In genomic region chr13:24521446-24522342, GRCm38 (mm10) we compare ENCODE assay signal across 9 mouse cellular contexts.
DNase-seq lines count a peak whose midpoint lies in the region; ATAC-seq lines count a peak whose summit lies in the region.
"Had no signal": no experiment of that assay in that cellular context is flagged by ENCODE, and none has a peak within 500 bp of the region (broad histone marks: within the 10 kb centered on the region; RNA-seq: fewer than 3 reads in every experiment).

No protein-coding gene starts in this region.

- no peak overlapping the region for H3K9ac ChIP-seq in hindbrain, embryonic 14.5 days
- H3K9ac ChIP-seq in lung, embryonic 15.5 days = no peak overlapping the region
- H3K9ac ChIP-seq: embryonic facial prominence, embryonic 12.5 days had no signal

- H3K36me3 ChIP-seq in forebrain, embryonic 10.5 days (replicated peaks) = no peaks in the 10 kb centered on the region
- H3K36me3 ChIP-seq in hindbrain, embryonic 14.5 days (replicated peaks; ENCODE audit: control insufficient read depth, insufficient read depth) = no peaks in the 10 kb centered on the region
- H3K36me3 ChIP-seq in lung, embryonic 15.5 days = no peaks in the 10 kb centered on the region
- H3K36me3 ChIP-seq: embryonic facial prominence, embryonic 12.5 days had no signal

- H3K27me3 ChIP-seq in forebrain, embryonic 10.5 days (ENCODE audit: poor library complexity, severe bottlenecking) = no peaks in the 10 kb centered on the region
- no peaks in the 10 kb centered on the region for H3K27me3 ChIP-seq in hindbrain, embryonic 14.5 days (ENCODE audit: control insufficient read depth, insufficient read depth, low read length)
- H3K27me3 ChIP-seq in lung, embryonic 15.5 days = no peaks in the 10 kb centered on the region
- H3K27me3 ChIP-seq: embryonic facial prominence, embryonic 12.5 days had no signal

- peak; percentile 81 for ATAC-seq in hindbrain, embryonic 14.5 days (ENCODE audit: low FRiP score)
- ATAC-seq in lung, embryonic 15.5 days (ENCODE audit: borderline replicate concordance, extremely low read depth, low FRiP score, low TSS enrichment) = peak; percentile 31; the same call in 1 of the 2 replicates

- H3K4me2 ChIP-seq in hindbrain, embryonic 14.5 days (replicated peaks) = peak overlapping the region; percentile 36
- H3K4me2 ChIP-seq in lung, embryonic 15.5 days = no peak overlapping the region
- H3K4me2 ChIP-seq: embryonic facial prominence, embryonic 12.5 days had no signal

- H3K9me3 ChIP-seq in forebrain, embryonic 10.5 days = no peaks in the 10 kb centered on the region
- H3K9me3 ChIP-seq in hindbrain, embryonic 14.5 days (ENCODE audit: control insufficient read depth, low read length) = no peaks in the 10 kb centered on the region
- H3K9me3 ChIP-seq in lung, embryonic 15.5 days = no peaks in the 10 kb centered on the region
- H3K9me3 ChIP-seq: embryonic facial prominence, embryonic 12.5 days had no signal

- peak overlapping the region; percentile 56; the same call in 1 of the 2 replicates for H3K27ac ChIP-seq in forebrain, embryonic 10.5 days
- peak overlapping the region; percentile 33; the same call in 1 of the 2 replicates for H3K27ac ChIP-seq in hindbrain, embryonic 14.5 days
- H3K27ac ChIP-seq in lung, embryonic 15.5 days = peak overlapping the region; percentile 22
- H3K27ac ChIP-seq: embryonic facial prominence, embryonic 12.5 days had no signal

- no peak overlapping the region; the same call in 1 of the 2 replicates for H3K4me3 ChIP-seq in forebrain, embryonic 10.5 days
- no peak overlapping the region for H3K4me3 ChIP-seq in hindbrain, embryonic 14.5 days (replicated peaks; ENCODE audit: low read length)
- H3K4me3 ChIP-seq in lung, embryonic 15.5 days = no peak overlapping the region
- H3K4me3 ChIP-seq: embryonic facial prominence, embryonic 12.5 days had no signal

- peak; percentile 18 for DNase-seq in gastrocnemius, adult 18-20 months (ENCODE audit: low spot score)
- no peak for DNase-seq in gastrocnemius, postnatal 4 days (ENCODE audit: low spot score in 2 of 2)
- peak; percentile 53 for DNase-seq in forebrain, embryonic 10.5 days (ENCODE audit: extremely low spot score, low spot score)
- DNase-seq in hindbrain, embryonic 14.5 days (ENCODE audit: low spot score) = peak; percentile 76
- peak; percentile 48 for DNase-seq in right cerebral cortex, postnatal 14 days
- no peak for DNase-seq in urinary bladder, postnatal 10 days (ENCODE audit: low spot score)
- no peak for DNase-seq in adrenal gland, postnatal 10 days

- WGBS in forebrain, embryonic 10.5 days = 61% methylated on average over 18 of the region's 18 CpGs
- 21% methylated on average over 18 of the region's 18 CpGs for WGBS in hindbrain, embryonic 14.5 days
- 32% methylated on average over 18 of the region's 18 CpGs for WGBS in lung, embryonic 15.5 days

- H3K4me1 ChIP-seq in forebrain, embryonic 10.5 days = peaks cover 18% of the 10 kb centered on the region
- H3K4me1 ChIP-seq in hindbrain, embryonic 14.5 days (replicated peaks; ENCODE audit: control insufficient read depth, insufficient read depth, low read length) = peaks cover 21% of the 10 kb centered on the region
- H3K4me1 ChIP-seq in lung, embryonic 15.5 days = peaks cover 29% of the 10 kb centered on the region

Comparison
In these comparisons a context has a peak if more than half of its experiments do, and no peak if none do; other contexts are left out.
1. DNase-seq: peak in gastrocnemius, adult 18-20 months (single experiment), forebrain, embryonic 10.5 days (single experiment), hindbrain, embryonic 14.5 days (single experiment) and right cerebral cortex, postnatal 14 days (single experiment); none in gastrocnemius, postnatal 4 days (0 of 2), urinary bladder, postnatal 10 days (single experiment) and adrenal gland, postnatal 10 days (single experiment).
2. Peak in every context shown above with its lines, with median percentiles within 50 percentile points of each other: H3K27ac ChIP-seq.